Mouse (Mus musculus) neural tube, embryonic 15.5 days (tissue): ENCODE results near the gene Ano4. TPM values are rescaled to one million over a fixed set of nuclear protein-coding genes. Genes with fewer than 3 reads are reported as not detected.

Experiments used
- ATAC-seq: fragments of 200-750 bp; cut with Nextera tagmentation; 2 replicates; pipeline ENCODE4 v1.8.0; 2017; ENCODE audit warnings: mild to moderate bottlenecking, moderate TSS enrichment, moderate library complexity; ENCODE audit not compliant: low FRiP score
- H3K27ac ChIP-seq: fragments of 300-500 bp; sonication (generic); replicated peaks from 2 replicates; pipeline ENCODE4 v1.5.1; 2015; ENCODE audit warnings: mild to moderate bottlenecking, inconsistent platforms
- H3K27me3 ChIP-seq: fragments of 300-500 bp; sonication (generic); replicated peaks from 2 replicates; pipeline ENCODE4 v1.6.1; 2015; ENCODE audit warnings: inconsistent platforms
- H3K36me3 ChIP-seq: fragments of 300-500 bp; sonication (generic); 2 replicates; pipeline ENCODE4 v1.6.1; 2015; ENCODE audit warnings: inconsistent platforms
- H3K4me1 ChIP-seq: fragments of 300-500 bp; sonication (generic); 2 replicates; pipeline ENCODE4 v1.6.1; 2015; ENCODE audit warnings: inconsistent platforms
- H3K4me2 ChIP-seq: fragments of 300-500 bp; sonication (generic); 2 replicates; pipeline ENCODE4 v1.6.1; 2015; ENCODE audit warnings: inconsistent platforms, mild to moderate bottlenecking, moderate library complexity
- H3K4me3 ChIP-seq: fragments of 300-500 bp; sonication (generic); replicated peaks from 2 replicates; pipeline ENCODE4 v1.5.1; 2015; ENCODE audit warnings: mild to moderate bottlenecking, inconsistent platforms
- H3K9ac ChIP-seq: fragments of 300-500 bp; sonication (generic); replicated peaks from 2 replicates; pipeline ENCODE4 v1.6.1; 2015; ENCODE audit warnings: mild to moderate bottlenecking, inconsistent platforms
- H3K9me3 ChIP-seq: fragments of 300-500 bp; sonication (generic); replicated peaks from 2 replicates; pipeline ENCODE4 v1.6.1; 2016; ENCODE audit warnings: inconsistent platforms
- WGBS: fragments of 180-500 bp; shearing (Covaris S2); methylation state at CpG from one replicate; pipeline ENCODE4 v1.1.7; 2015; ENCODE audit warnings: mixed read lengths; 5-methylcytosine and 5-hydroxymethylcytosine counted together
- polyA plus RNA-seq: library from polyadenylated mRNA; unstranded; fragments of >200 nt; fragmentation: Nextera tagmentation; extraction: Ambion mirVana; gene quantifications from 2 replicates; pipeline ENCODE4 v1.2.1, GENCODE M21; 2015

Ano4 gene
- 12.4 and 12.5 TPM in 2 replicates for polyA plus RNA-seq

- WGBS, result under 1% methylated on average over 62 of the region's 70 CpGs
- H3K4me2 ChIP-seq, result peak within 1 kb of the TSS; percentile 99
- no peak within 1 kb of the TSS for H3K27ac ChIP-seq
- no peaks in the 10 kb centered on the region for H3K9me3 ChIP-seq
- peaks cover 35% of the 10 kb centered on the region for H3K27me3 ChIP-seq
- no peaks in the 10 kb centered on the region for H3K36me3 ChIP-seq
- H3K9ac ChIP-seq, result peak within 1 kb of the TSS; percentile 58
- H3K4me3 ChIP-seq, result peak within 1 kb of the TSS; percentile 63
- peaks cover 13% of the 10 kb centered on the region for H3K4me1 ChIP-seq
- ATAC-seq, result peak; percentile 89
Measured at GRCm38 (mm10) chr10:89344491-89345195, at the start of gene Ano4. Ano4 (minus strand) TSS chr10:89344762.

DNA sequence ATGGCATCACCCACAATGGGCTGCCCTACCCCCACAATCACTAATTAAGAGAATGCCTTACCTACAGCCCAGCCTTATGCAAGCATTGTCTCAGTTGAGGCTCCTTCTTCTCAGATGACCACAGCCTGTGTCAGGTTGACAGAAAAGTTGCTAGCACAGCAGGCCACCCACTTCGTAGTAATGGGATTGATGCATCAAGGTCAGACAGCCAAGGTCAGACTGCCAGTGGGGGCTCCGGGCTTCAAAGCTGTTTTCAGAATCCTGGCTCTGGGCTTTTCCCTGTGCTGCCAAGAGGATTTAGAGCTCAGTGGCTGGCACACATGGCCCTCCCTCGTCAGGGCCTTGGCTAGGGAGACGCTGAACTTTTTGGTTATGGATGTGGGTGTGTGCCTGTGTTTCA lies 48.1 kb upstream of the Ano4 start:
- WGBS, result 50% methylated on average over 4 of the region's 4 CpGs
- no peaks in the 10 kb centered on the region for H3K9me3 ChIP-seq
- no peak overlapping the region for H3K4me3 ChIP-seq
- no peaks in the 10 kb centered on the region for H3K36me3 ChIP-seq
- H3K4me2 ChIP-seq, result no peak overlapping the region
- H3K27ac ChIP-seq, result no peak overlapping the region
- no peak for ATAC-seq
- H3K4me1 ChIP-seq, result no peaks in the 10 kb centered on the region
- H3K9ac ChIP-seq, result no peak overlapping the region
- H3K27me3 ChIP-seq, result no peaks in the 10 kb centered on the region

DNA sequence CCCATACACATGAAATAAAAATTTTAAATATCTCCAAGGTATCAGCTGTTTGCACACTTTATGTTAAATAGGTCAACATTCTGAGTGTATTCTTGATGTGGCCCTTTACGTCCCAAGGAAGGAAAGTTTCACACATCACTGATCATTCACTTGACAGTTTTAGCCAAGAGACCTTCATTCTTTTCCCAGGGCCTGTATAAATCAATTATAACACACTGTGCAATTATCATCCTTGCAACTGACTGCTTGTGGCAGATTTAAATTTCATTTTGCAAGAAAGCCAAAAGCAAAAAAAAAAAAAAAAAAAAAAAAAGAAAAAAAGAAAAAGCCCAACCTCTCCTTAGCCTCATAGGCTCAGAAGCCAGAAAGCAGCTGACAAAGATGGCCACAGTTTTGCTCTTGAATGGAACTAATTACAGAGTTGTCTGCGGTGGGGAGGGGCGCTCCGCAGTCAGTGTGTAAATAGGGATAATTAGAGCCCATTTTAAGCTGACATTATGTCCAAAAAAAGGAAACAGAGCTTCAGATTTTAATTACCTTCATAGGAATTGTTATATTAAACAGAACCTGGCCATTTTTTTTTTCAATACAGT lies 47.1 kb upstream of the Ano4 start:
- no peaks in the 10 kb centered on the region for H3K9me3 ChIP-seq
- ATAC-seq, result no peak

GRCm38 (mm10) chr10:89386461-89386860 lies 41.9 kb upstream of the Ano4 start:
- WGBS, result 92% methylated on average over 3 of the region's 3 CpGs
- Histone ChIP-seq H3K9ac (no peak overlapping the region), H3K27me3 (no peaks in the 10 kb centered on the region), H3K4me3 (no peak overlapping the region), H3K4me2 (no peak overlapping the region), H3K27ac (no peak overlapping the region), H3K9me3 (no peaks in the 10 kb centered on the region), H3K4me1 (no peaks in the 10 kb centered on the region), H3K36me3 (no peaks in the 10 kb centered on the region)
- no peak for ATAC-seq

More for the DNA sequence above, 47.1 kb upstream of the Ano4 start:
- no peaks in the 10 kb centered on the region for H3K27me3 ChIP-seq
- 75% methylated on average over 4 of the region's 4 CpGs for WGBS
- H3K4me1 ChIP-seq, result no peaks in the 10 kb centered on the region
- no peak overlapping the region for H3K27ac ChIP-seq
- H3K4me2 ChIP-seq, result no peak overlapping the region
- H3K9ac ChIP-seq, result no peak overlapping the region
- no peak overlapping the region for H3K4me3 ChIP-seq
- H3K36me3 ChIP-seq, result no peaks in the 10 kb centered on the region

DNA sequence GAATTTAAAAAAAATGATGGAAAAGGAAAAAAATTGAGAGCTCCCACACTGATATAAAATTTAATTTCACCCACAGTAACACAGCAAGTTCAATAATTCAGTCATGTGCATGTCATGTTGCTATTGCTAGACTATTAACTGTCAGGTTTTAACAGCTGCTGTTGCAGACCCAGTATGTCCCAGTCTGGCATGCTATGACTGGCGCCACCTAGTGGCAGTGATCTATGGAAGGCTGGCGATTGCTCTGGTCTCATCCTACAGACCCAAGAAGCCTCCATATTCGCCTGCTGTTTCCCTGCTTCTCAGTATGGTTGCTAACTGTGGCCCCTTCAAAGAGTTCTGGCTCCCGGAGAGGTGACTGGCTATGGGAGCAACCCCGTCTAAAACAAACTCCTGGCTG lies 38.9 kb upstream of the Ano4 start:
- Histone ChIP-seq H3K4me3 (no peak overlapping the region), H3K4me2 (no peak overlapping the region), H3K4me1 (no peaks in the 10 kb centered on the region), H3K9ac (no peak overlapping the region), H3K36me3 (no peaks in the 10 kb centered on the region), H3K27ac (no peak overlapping the region), H3K9me3 (no peaks in the 10 kb centered on the region), H3K27me3 (no peaks in the 10 kb centered on the region)
- no peak for ATAC-seq
- WGBS, result 4% methylated on average over 5 of the region's 5 CpGs

DNA sequence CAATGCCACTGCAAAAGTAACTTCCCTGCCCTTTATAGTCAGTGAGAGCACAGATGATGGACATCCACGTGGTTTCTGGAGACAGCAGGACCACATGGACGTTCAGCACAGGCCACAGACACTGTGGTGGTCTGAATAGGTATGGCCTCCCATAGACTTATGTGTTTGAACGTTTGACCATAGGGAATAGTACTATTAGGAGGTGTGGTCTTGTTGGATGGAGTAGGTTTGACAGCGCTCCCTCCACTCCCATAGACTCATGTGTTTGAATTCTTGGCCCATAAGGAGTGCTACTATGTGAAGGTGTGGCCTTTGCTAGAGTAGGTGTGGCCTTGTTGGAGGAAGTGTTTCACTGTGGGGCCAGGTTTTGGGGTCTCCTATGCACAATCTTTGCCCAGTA lies 33.2 kb upstream of the Ano4 start:
- H3K36me3 ChIP-seq, result no peaks in the 10 kb centered on the region
- H3K4me3 ChIP-seq, result no peak overlapping the region
- no peak overlapping the region for H3K9ac ChIP-seq
- 74% methylated on average over 4 of the region's 4 CpGs for WGBS
- H3K27ac ChIP-seq, result no peak overlapping the region
- no peaks in the 10 kb centered on the region for H3K27me3 ChIP-seq
- ATAC-seq, result no peak
- H3K9me3 ChIP-seq, result no peaks in the 10 kb centered on the region
- no peaks in the 10 kb centered on the region for H3K4me1 ChIP-seq
- no peak overlapping the region for H3K4me2 ChIP-seq

- 59% methylated on average over 1 of the region's 1 CpGs for WGBS
- Histone ChIP-seq H3K9ac (no peak overlapping the region), H3K27me3 (no peaks in the 10 kb centered on the region)
Measured at GRCm38 (mm10) chr10:89370051-89370450, 25.5 kb upstream of the Ano4 start.

GRCm38 (mm10) chr10:89358933-89359332 lies 14.4 kb upstream of the Ano4 start:
- Histone ChIP-seq H3K4me2 (no peak overlapping the region), H3K27me3 (no peaks in the 10 kb centered on the region), H3K27ac (no peak overlapping the region), H3K4me3 (no peak overlapping the region), H3K9me3 (no peaks in the 10 kb centered on the region), H3K36me3 (no peaks in the 10 kb centered on the region), H3K4me1 (no peaks in the 10 kb centered on the region), H3K9ac (no peak overlapping the region)
- 85% methylated on average over 3 of the region's 3 CpGs for WGBS
- ATAC-seq, result no peak

More at GRCm38 (mm10) chr10:89370051-89370450, 25.5 kb upstream of the Ano4 start:
- ATAC-seq, result no peak
- Histone ChIP-seq H3K27ac (no peak overlapping the region), H3K4me2 (no peak overlapping the region), H3K36me3 (no peaks in the 10 kb centered on the region), H3K4me1 (no peaks in the 10 kb centered on the region), H3K9me3 (no peaks in the 10 kb centered on the region), H3K4me3 (no peak overlapping the region)

- 87% methylated on average over 2 of the region's 2 CpGs for WGBS
- no peak overlapping the region for H3K27ac ChIP-seq
- H3K4me3 ChIP-seq, result no peak overlapping the region
- H3K27me3 ChIP-seq, result no peaks in the 10 kb centered on the region
- no peaks in the 10 kb centered on the region for H3K4me1 ChIP-seq
- H3K4me2 ChIP-seq, result no peak overlapping the region
- ATAC-seq, result no peak
- H3K9me3 ChIP-seq, result no peaks in the 10 kb centered on the region
- no peak overlapping the region for H3K9ac ChIP-seq
- no peaks in the 10 kb centered on the region for H3K36me3 ChIP-seq
Measured at GRCm38 (mm10) chr10:89354639-89355038, 10.1 kb upstream of the Ano4 start.

DNA sequence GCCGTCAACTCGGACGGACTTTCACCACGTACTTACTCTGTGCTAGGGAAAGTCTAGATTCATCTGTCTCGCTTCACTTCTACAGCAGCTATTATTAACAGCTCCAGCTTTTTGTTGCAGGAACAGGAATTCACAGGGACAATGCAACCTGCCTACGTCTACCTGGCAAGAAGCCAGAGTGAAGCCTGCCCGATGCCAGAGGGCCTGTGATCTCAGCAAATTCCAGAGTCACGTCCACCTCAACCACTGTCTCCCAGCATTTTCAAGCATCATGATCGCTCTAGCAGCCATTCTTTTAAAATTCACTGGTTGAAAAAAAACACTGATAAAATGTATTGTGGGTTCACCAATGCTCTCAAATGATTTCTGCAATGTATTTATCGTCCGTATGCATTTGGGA lies 6.9 kb upstream of the Ano4 start:
- Histone ChIP-seq H3K9me3 (no peaks in the 10 kb centered on the region), H3K4me2 (no peak overlapping the region), H3K4me1 (no peaks in the 10 kb centered on the region), H3K4me3 (no peak overlapping the region), H3K27ac (no peak overlapping the region), H3K36me3 (no peaks in the 10 kb centered on the region), H3K9ac (no peak overlapping the region), H3K27me3 (peaks cover 6% of the 10 kb centered on the region)
- 78% methylated on average over 11 of the region's 11 CpGs for WGBS
- no peak for ATAC-seq

- Histone ChIP-seq H3K27me3 (peaks cover 35% of the 10 kb centered on the region), H3K4me1 (peaks cover 13% of the 10 kb centered on the region), H3K9ac (no peak overlapping the region), H3K9me3 (no peaks in the 10 kb centered on the region), H3K27ac (no peak overlapping the region), H3K4me3 (no peak overlapping the region), H3K4me2 (no peak overlapping the region), H3K36me3 (no peaks in the 10 kb centered on the region)
- 76% methylated on average over 6 of the region's 6 CpGs for WGBS
- no peak for ATAC-seq
Measured at GRCm38 (mm10) chr10:89345606-89346005, 1.0 kb upstream of the Ano4 start.

DNA sequence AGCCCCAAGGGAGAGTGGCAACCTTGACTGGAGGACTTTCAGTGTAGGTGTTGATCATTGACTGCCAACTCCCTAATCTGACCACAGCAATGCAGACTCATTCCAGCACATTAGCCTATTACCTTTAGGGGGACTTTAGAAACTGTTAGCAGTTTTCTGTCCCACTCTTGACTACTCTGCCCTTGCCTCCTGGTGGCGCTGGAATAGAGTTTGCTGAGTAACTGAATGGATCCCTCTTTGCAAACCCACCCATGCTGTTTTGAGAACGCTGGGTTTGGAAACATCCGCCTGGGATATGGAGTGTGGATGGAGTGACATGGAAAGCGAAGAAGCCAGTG lies 603 bp upstream of the Ano4 start:
- H3K36me3 ChIP-seq, result no peaks in the 10 kb centered on the region
- peak overlapping the region; percentile 63 for H3K4me3 ChIP-seq
- peak overlapping the region; percentile 99 for H3K4me2 ChIP-seq
- no peak overlapping the region for H3K27ac ChIP-seq
- peaks cover 13% of the 10 kb centered on the region for H3K4me1 ChIP-seq
- H3K9me3 ChIP-seq, result no peaks in the 10 kb centered on the region
- no peak for ATAC-seq
- WGBS, result 54% methylated on average over 4 of the region's 4 CpGs
- H3K27me3 ChIP-seq, result peaks cover 35% of the 10 kb centered on the region
- H3K9ac ChIP-seq, result peak overlapping the region; percentile 58; the same call in 1 of the 2 replicates
